Mouse (Mus musculus): ENCODE results near the gene Ncbp3. TPM values are rescaled to one million over a fixed set of nuclear protein-coding genes. Genes with fewer than 3 reads are reported as not detected.
A peak's percentile ranks its signal among the peaks of the same experiment; 100 is the strongest.

Ncbp3 gene
- polyA plus RNA-seq, 1 experiment from 2014 or later: 9.5 TPM

DNA sequence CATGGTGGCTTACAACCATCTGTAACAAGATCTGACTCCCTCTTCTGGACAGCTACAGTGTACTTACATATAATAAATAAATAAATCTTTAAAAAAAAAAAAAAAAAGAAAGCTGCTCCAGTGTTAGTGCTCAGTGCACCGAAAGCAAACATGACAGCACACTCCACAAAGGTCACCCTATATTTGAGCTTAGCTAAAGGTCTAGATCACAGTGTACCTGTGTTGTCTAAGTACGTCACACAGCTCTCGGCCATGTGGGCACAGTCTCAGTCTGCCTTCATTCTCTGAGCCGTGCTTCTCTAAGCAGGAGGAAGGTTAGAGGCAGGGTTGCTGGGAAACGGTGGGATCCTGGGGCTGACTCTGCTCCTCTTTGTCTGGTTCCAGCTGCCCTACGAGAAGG, 78.9 kb downstream of the Ncbp3 start:
- no peak overlapping the region for H3K4me3 ChIP-seq (ENCODE audit: control insufficient read depth in 1 of 2, insufficient read depth in 1 of 2, low read depth in 1 of 2, low read length in 2 of 2)
- ATAC-seq (ENCODE audit: insufficient number of reproducible peaks, insufficient read depth, low FRiP score, low read depth): no peak
- no peak overlapping the region for H3K9ac ChIP-seq (ENCODE audit: low read length)
- no peak overlapping the region for H3K4me2 ChIP-seq (ENCODE audit: low read length)
- H3K27me3 ChIP-seq (ENCODE audit: control insufficient read depth, insufficient read depth, low read length): no peaks in the 10 kb centered on the region
- H3K36me3 ChIP-seq (ENCODE audit: control insufficient read depth, insufficient read depth, low read length): peaks cover 7% of the 10 kb centered on the region; the same call in 1 of the 2 replicates
- 0 out of 4 replicates have a peak, but pooled peaks cover 0 to 2% of the 10 kb centered on the region in 2 experiments for H3K4me1 ChIP-seq (ENCODE audit: control insufficient read depth in 2 of 2, insufficient read depth in 2 of 2, low read length in 2 of 2)
- WGBS: 85% methylated on average over 6 of the region's 6 CpGs
- no peaks in the 10 kb centered on the region for H3K9me3 ChIP-seq (ENCODE audit: control insufficient read depth, low read length)
- H3K27ac ChIP-seq (replicated peaks in 1 of 2; ENCODE audit: control insufficient read depth in 1 of 2, insufficient read depth in 1 of 2, low read depth in 2 of 2, low read length in 2 of 2): no peak overlapping the region

DNA sequence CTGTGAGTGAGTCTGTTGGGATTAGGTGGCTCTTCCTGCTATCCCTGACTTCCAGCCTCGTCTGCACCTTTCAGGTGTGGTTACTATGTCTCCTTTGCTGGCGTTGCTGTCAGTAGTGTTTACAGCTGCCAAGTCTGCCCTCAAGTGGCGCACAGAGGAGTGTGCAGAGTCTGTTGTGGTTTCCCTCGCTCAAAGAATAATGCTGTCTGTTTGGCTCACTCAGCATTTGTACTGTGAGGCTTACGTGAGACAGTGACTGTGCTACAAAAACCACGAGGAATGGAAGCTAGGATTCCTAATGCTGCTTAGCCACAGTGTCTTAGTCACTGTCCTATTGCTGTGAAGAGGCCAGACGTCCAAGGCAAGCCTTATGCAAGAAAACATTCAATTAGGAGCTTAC, 83.4 kb downstream of the Ncbp3 start:
- H3K36me3 ChIP-seq (ENCODE audit: control insufficient read depth, insufficient read depth, low read length): peaks cover 27% of the 10 kb centered on the region
- peaks cover 3 to 16% of the 10 kb centered on the region in 2 experiments; a peak in 3 of 4 replicates for H3K4me1 ChIP-seq (ENCODE audit: control insufficient read depth in 2 of 2, insufficient read depth in 2 of 2, low read length in 2 of 2)
- no peak for ATAC-seq (ENCODE audit: insufficient number of reproducible peaks, insufficient read depth, low FRiP score, low read depth)
- no peaks in the 10 kb centered on the region for H3K27me3 ChIP-seq (ENCODE audit: control insufficient read depth, insufficient read depth, low read length)
- no peak overlapping the region for H3K4me3 ChIP-seq (ENCODE audit: control insufficient read depth in 1 of 2, insufficient read depth in 1 of 2, low read depth in 1 of 2, low read length in 2 of 2)
- WGBS: 66% methylated on average over 7 of the region's 7 CpGs
- H3K4me2 ChIP-seq (ENCODE audit: low read length): no peak overlapping the region
- no peak overlapping the region for H3K27ac ChIP-seq (replicated peaks in 1 of 2; ENCODE audit: control insufficient read depth in 1 of 2, insufficient read depth in 1 of 2, low read depth in 2 of 2, low read length in 2 of 2)
- no peak overlapping the region for H3K9ac ChIP-seq (ENCODE audit: low read length)
- H3K9me3 ChIP-seq (ENCODE audit: control insufficient read depth, low read length): no peaks in the 10 kb centered on the region

DNA sequence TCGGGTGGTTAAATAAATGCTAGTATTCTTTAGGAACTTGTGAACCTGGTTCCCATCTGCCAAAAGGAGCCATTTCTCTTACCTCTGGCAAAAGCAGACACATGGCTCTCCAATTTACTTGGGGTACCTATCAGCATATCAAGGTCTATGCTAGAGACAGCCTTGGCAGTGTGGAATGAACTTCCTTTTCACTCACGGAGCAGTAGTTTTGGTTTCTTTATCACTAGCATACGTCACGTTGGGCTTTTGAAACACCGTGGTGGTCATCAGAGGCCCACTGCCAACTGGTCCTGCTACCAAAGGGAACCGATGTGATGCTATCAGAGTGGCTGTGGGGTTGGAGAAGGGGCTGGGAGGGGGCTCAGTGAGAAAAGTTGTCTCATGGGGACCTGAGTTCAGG, 85.4 kb downstream of the Ncbp3 start:
- H3K27ac ChIP-seq (replicated peaks in 1 of 2; ENCODE audit: control insufficient read depth in 1 of 2, insufficient read depth in 1 of 2, low read depth in 2 of 2, low read length in 2 of 2): no peak overlapping the region
- peaks cover 7 to 27% of the 10 kb centered on the region in 2 experiments for H3K4me1 ChIP-seq (ENCODE audit: control insufficient read depth in 2 of 2, insufficient read depth in 2 of 2, low read length in 2 of 2)
- no peak overlapping the region for H3K4me2 ChIP-seq (ENCODE audit: low read length)
- H3K36me3 ChIP-seq (ENCODE audit: control insufficient read depth, insufficient read depth, low read length): peaks cover 27% of the 10 kb centered on the region
- H3K9ac ChIP-seq (ENCODE audit: low read length): no peak overlapping the region
- ATAC-seq (ENCODE audit: insufficient number of reproducible peaks, insufficient read depth, low FRiP score, low read depth): no peak
- no peak overlapping the region for H3K4me3 ChIP-seq (ENCODE audit: control insufficient read depth in 1 of 2, insufficient read depth in 1 of 2, low read depth in 1 of 2, low read length in 2 of 2)
- H3K9me3 ChIP-seq (ENCODE audit: control insufficient read depth, low read length): no peaks in the 10 kb centered on the region
- H3K27me3 ChIP-seq (ENCODE audit: control insufficient read depth, insufficient read depth, low read length): no peaks in the 10 kb centered on the region
- 89% methylated on average over 6 of the region's 6 CpGs for WGBS

DNA sequence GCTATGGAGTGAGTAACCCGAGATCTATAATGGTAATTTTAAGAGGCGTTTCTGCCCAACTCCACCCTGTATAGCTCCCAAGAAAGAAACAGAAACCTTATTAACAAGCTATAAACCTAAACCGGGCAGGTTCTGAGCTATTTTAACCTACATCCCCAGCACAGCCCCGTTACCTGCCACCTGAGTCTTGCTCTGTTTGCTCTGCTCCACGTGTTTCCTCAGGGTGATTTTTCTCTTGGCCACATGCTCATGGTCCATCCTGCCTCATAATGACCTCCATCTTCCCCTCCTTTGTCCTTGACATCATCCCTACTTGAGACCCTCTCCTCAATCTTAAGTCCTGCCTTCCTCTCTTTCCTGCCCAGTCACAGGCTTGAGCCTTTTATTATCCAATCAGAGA, 86.6 kb downstream of the Ncbp3 start:
- peaks cover 27% of the 10 kb centered on the region for H3K36me3 ChIP-seq (ENCODE audit: control insufficient read depth, insufficient read depth, low read length)
- peak overlapping the region; percentile 87 for H3K4me2 ChIP-seq (ENCODE audit: low read length)
- H3K4me1 ChIP-seq (ENCODE audit: control insufficient read depth in 2 of 2, insufficient read depth in 2 of 2, low read length in 2 of 2): peaks cover 7 to 30% of the 10 kb centered on the region in 2 experiments
- no peaks in the 10 kb centered on the region for H3K27me3 ChIP-seq (ENCODE audit: control insufficient read depth, insufficient read depth, low read length)
- no peak overlapping the region for H3K4me3 ChIP-seq (ENCODE audit: control insufficient read depth in 1 of 2, insufficient read depth in 1 of 2, low read depth in 1 of 2, low read length in 2 of 2)
- no peak overlapping the region for H3K27ac ChIP-seq (replicated peaks in 1 of 2; ENCODE audit: control insufficient read depth in 1 of 2, insufficient read depth in 1 of 2, low read depth in 2 of 2, low read length in 2 of 2)
- no peak for ATAC-seq (ENCODE audit: insufficient number of reproducible peaks, insufficient read depth, low FRiP score, low read depth)
- H3K9me3 ChIP-seq (ENCODE audit: control insufficient read depth, low read length): no peaks in the 10 kb centered on the region
- no peak overlapping the region for H3K9ac ChIP-seq (ENCODE audit: low read length)
- WGBS: 90% methylated on average over 5 of the region's 5 CpGs

DNA sequence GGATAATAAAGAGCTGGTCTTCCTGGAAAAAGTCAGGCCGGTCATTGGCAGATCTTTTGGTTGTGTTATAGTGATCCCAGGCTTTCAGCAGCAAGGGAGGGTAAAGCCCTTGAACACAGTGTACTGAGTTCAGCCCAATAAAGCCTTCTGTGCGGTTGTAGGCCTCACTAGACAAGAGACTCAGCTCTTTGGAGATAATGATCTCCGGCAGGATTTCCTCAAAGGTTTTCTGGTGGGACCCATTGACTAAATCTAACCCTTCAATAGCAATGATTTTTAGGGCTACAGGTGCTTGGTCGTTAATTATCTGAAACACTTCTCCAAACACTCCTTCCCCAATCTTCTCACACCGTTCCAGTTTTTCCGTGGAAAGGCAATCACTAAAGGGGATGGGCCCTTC, 89.0 kb downstream of the Ncbp3 start:
- no peak for ATAC-seq (ENCODE audit: insufficient number of reproducible peaks, insufficient read depth, low FRiP score, low read depth)
- Histone ChIP-seq H3K4me3 (ENCODE audit: control insufficient read depth in 1 of 2, insufficient read depth in 1 of 2, low read depth in 1 of 2, low read length in 2 of 2) (peak overlapping the region; percentile 84 to 89; a peak in 3 of 4 replicates), H3K27me3 (ENCODE audit: control insufficient read depth, insufficient read depth, low read length) (no peaks in the 10 kb centered on the region), H3K36me3 (ENCODE audit: control insufficient read depth, insufficient read depth, low read length) (peaks cover 23% of the 10 kb centered on the region), H3K4me1 (ENCODE audit: control insufficient read depth in 2 of 2, insufficient read depth in 2 of 2, low read length in 2 of 2) (peaks cover 7 to 28% of the 10 kb centered on the region in 2 experiments), H3K9ac (ENCODE audit: low read length) (peak overlapping the region; percentile 86), H3K27ac (replicated peaks in 1 of 2; ENCODE audit: control insufficient read depth in 1 of 2, insufficient read depth in 1 of 2, low read depth in 2 of 2, low read length in 2 of 2) (0 out of 4 replicates have a peak overlapping the region, but pooled peaks of 1 of the 2 experiments have one; percentile 6), H3K9me3 (ENCODE audit: control insufficient read depth, low read length) (no peaks in the 10 kb centered on the region), H3K4me2 (ENCODE audit: low read length) (peak overlapping the region; percentile 87)
- WGBS: 71% methylated on average over 6 of the region's 6 CpGs

DNA sequence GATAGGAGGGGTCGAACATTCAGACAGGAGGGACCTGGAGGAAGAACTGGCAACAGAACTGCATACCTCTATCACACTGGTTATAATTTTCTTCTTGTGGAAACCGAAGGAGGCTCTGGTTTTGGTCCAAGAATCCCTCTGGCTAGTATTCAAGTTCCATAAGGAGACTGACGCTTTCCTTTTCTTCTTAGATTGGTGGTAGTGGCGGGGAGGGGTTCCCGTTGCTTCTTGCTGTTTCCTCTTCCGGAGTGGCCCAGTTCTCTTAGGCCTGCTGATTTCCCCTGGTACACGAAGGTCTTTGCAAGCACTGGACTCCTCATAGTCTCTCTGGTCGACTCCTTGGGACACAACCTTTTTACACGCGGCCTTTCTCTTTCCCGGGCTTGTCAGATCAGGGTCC, 89.5 kb downstream of the Ncbp3 start:
- peak overlapping the region; percentile 86 for H3K9ac ChIP-seq (ENCODE audit: low read length)
- H3K4me1 ChIP-seq (ENCODE audit: control insufficient read depth in 2 of 2, insufficient read depth in 2 of 2, low read length in 2 of 2): peaks cover 7 to 28% of the 10 kb centered on the region in 2 experiments
- peak overlapping the region; percentile 87 for H3K4me2 ChIP-seq (ENCODE audit: low read length)
- H3K27me3 ChIP-seq (ENCODE audit: control insufficient read depth, insufficient read depth, low read length): no peaks in the 10 kb centered on the region
- 21% methylated on average over 11 of the region's 11 CpGs for WGBS
- peak overlapping the region; percentile 84 to 89 for H3K4me3 ChIP-seq (ENCODE audit: control insufficient read depth in 1 of 2, insufficient read depth in 1 of 2, low read depth in 1 of 2, low read length in 2 of 2)
- H3K9me3 ChIP-seq (ENCODE audit: control insufficient read depth, low read length): no peaks in the 10 kb centered on the region
- ATAC-seq (ENCODE audit: insufficient number of reproducible peaks, insufficient read depth, low FRiP score, low read depth): no peak
- peaks cover 23% of the 10 kb centered on the region for H3K36me3 ChIP-seq (ENCODE audit: control insufficient read depth, insufficient read depth, low read length)
- peak overlapping the region in 1 of 2 experiments; percentile 6; a peak in 1 of 4 replicates for H3K27ac ChIP-seq (replicated peaks in 1 of 2; ENCODE audit: control insufficient read depth in 1 of 2, insufficient read depth in 1 of 2, low read depth in 2 of 2, low read length in 2 of 2)

DNA sequence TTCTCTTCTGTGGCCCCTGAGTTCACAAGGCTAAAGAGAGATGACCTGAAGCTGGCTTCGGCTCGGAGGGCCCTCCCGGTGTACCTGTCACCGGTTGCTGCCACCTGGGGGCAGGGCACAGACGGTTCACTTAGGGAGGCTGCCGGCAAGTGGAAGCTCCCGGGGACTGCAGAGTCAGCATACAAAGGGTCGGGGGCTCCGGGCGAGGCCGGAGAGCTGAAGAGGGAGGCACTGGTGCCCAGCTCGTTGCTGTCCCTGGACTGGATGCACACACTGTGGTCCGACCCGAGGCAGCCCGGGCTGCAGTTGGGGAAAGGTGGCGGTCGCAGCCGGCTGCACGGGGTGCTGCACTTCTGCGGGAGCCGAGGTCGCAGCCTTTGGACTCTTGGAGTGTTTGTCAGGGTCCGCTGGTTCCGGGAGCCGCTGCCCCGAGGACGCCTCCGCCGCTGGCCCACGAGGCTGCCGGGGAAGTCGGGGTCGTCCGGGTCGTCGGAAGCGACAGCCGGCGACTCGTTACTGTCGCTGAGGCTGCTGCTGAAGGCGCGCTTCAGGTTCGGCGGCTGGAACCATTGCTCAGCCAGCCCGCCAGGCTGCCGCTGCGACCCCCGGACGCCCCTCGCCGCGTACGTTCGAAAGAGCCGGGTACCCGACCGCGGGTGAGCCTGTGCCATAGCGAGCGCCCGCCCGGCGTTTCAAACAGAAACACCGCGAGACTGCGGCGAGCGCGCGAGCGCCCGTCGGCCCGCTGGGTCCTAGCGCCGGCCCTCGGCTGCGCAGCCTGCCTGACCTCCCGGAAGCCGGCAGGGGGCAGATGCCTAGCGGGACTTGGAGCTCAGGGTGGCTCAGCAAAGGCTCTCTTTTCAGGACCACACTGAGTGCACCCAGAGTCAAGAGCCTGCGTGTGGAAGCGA, 90.3 kb downstream of the Ncbp3 start, which contains the start of gene Haspin:
Gene Haspin (minus strand): TSS at position 704 of the 911 bp plus-strand sequence.
- Histone ChIP-seq H3K27ac (replicated peaks in 1 of 2; ENCODE audit: control insufficient read depth in 1 of 2, insufficient read depth in 1 of 2, low read depth in 2 of 2, low read length in 2 of 2) (peak within 1 kb of the TSS in 1 of 2 experiments; percentile 6; a peak in 1 of 4 replicates), H3K36me3 (ENCODE audit: control insufficient read depth, insufficient read depth, low read length) (peaks cover 18% of the 10 kb centered on the region), H3K4me2 (ENCODE audit: low read length) (peak within 1 kb of the TSS; percentile 87), H3K4me3 (ENCODE audit: control insufficient read depth in 1 of 2, insufficient read depth in 1 of 2, low read depth in 1 of 2, low read length in 2 of 2) (peak within 1 kb of the TSS; percentile 84 to 89), H3K27me3 (ENCODE audit: control insufficient read depth, insufficient read depth, low read length) (no peaks in the 10 kb centered on the region), H3K4me1 (ENCODE audit: control insufficient read depth in 2 of 2, insufficient read depth in 2 of 2, low read length in 2 of 2) (peaks cover 7 to 28% of the 10 kb centered on the region in 2 experiments), H3K9ac (ENCODE audit: low read length) (peak within 1 kb of the TSS; percentile 86), H3K9me3 (ENCODE audit: control insufficient read depth, low read length) (no peaks in the 10 kb centered on the region)
- ATAC-seq (ENCODE audit: insufficient number of reproducible peaks, insufficient read depth, low FRiP score, low read depth): peak; percentile 85
- WGBS: under 1% methylated on average over 81 of the region's 84 CpGs

Data from heart, embryonic 14.5 days (tissue).